Mouse (Mus musculus): ENCODE results near the gene Ak1.

DNA sequence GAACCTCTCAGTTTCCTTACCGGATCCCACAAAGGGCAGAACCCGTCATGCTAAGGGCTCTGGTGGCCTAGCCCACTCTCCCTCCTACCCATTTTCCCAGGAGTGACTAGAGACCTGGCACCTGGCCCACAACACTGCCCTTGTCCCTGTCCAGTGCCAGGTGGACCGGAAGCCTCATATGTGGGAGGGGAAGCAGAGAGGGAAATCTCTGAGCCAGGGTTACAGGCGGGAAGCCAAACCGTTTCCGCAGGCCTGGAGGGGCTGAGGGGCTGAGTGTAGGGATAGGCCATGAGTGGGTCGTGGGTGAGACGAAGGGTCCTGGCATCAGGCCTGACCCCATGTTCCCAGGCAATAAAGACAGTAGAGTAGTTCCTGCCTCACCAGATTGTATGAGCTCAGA lies 23.1 kb upstream of the Ak1 start:
- TF ChIP-seq CTCF (IDR thresholded peaks at IDR 0.05; ENCODE audit: low read depth) (no peak), EP300 (IDR thresholded peaks at IDR 0.05; ENCODE audit: low read depth) (no peak)
